Mouse (Mus musculus): Measurements from ENCODE around the gene Adgrl4.

Gene Adgrl4

GRCm38 (mm10) chr3:151437693-151438092 is at the start of gene Adgrl4:
TSS of gene Adgrl4 (plus strand) at chr3:151437887.
- DNase-seq: no peak

GRCm38 (mm10) chr3:151390912-151391311 is 46.8 kb upstream of the Adgrl4 start:
- no peak for DNase-seq

- DNase-seq: no peak
Measured at GRCm38 (mm10) chr3:151392891-151393290, 44.8 kb upstream of the Adgrl4 start.

- no peak for DNase-seq
Measured at GRCm38 (mm10) chr3:151393330-151393729, 44.4 kb upstream of the Adgrl4 start.

- DNase-seq: no peak
Measured at GRCm38 (mm10) chr3:151399270-151399669, 38.4 kb upstream of the Adgrl4 start.

- no peak for DNase-seq
Measured at GRCm38 (mm10) chr3:151411031-151411430, 26.7 kb upstream of the Adgrl4 start.

GRCm38 (mm10) chr3:151411488-151411887 is 26.2 kb upstream of the Adgrl4 start:
- no peak for DNase-seq

- DNase-seq: no peak
Measured at GRCm38 (mm10) chr3:151416931-151417330, 20.8 kb upstream of the Adgrl4 start.

GRCm38 (mm10) chr3:151417688-151418572 is 19.8 kb upstream of the Adgrl4 start:
- no peak for DNase-seq

GRCm38 (mm10) chr3:151424326-151425207 is 13.1 kb upstream of the Adgrl4 start:
- DNase-seq: no peak

GRCm38 (mm10) chr3:151430106-151430505 is 7.6 kb upstream of the Adgrl4 start:
- no peak for DNase-seq

- no peak for DNase-seq
Measured at GRCm38 (mm10) chr3:151431507-151431906, 6.2 kb upstream of the Adgrl4 start.

- no peak for DNase-seq
Measured at GRCm38 (mm10) chr3:151438364-151438763, 677 bp downstream of the Adgrl4 start.

- no peak for DNase-seq
Measured at GRCm38 (mm10) chr3:151439976-151440375, 2.3 kb downstream of the Adgrl4 start.

GRCm38 (mm10) chr3:151442026-151442425 is 4.3 kb downstream of the Adgrl4 start:
- no peak for DNase-seq

- DNase-seq: no peak
Measured at GRCm38 (mm10) chr3:151443486-151443885, 5.8 kb downstream of the Adgrl4 start.

- DNase-seq: no peak
Measured at GRCm38 (mm10) chr3:151444284-151444683, 6.6 kb downstream of the Adgrl4 start.

- no peak for DNase-seq
Measured at GRCm38 (mm10) chr3:151445936-151446335, 8.2 kb downstream of the Adgrl4 start.

GRCm38 (mm10) chr3:151454985-151455701 is 17.5 kb downstream of the Adgrl4 start:
- no peak for DNase-seq

- DNase-seq: no peak
Measured at GRCm38 (mm10) chr3:151459430-151460190, 21.9 kb downstream of the Adgrl4 start.

- no peak for DNase-seq
Measured at GRCm38 (mm10) chr3:151465215-151465614, 27.5 kb downstream of the Adgrl4 start.

- no peak for DNase-seq
Measured at GRCm38 (mm10) chr3:151488853-151489252, 51.2 kb downstream of the Adgrl4 start.

Data from cerebellum, adult 11 months (tissue).